In genomic region chr13:12442008-12442587, GRCm38 (mm10) we compare ENCODE assay signal across 9 mouse cellular contexts. TPM values are rescaled to one million over a fixed set of nuclear protein-coding genes. Genes with fewer than 3 reads are reported as not detected.
DNase-seq lines count a peak whose midpoint lies in the region; ATAC-seq and TF ChIP-seq lines count a peak whose summit lies in the region.
"Had no signal": no experiment of that assay in that cellular context is flagged by ENCODE, and none has a peak within 500 bp of the region (broad histone marks: within the 10 kb centered on the region; RNA-seq: fewer than 3 reads in every experiment).

No protein-coding gene starts in this region.

- no peaks in the 10 kb centered on the region for H3K4me1 ChIP-seq in limb, embryonic 14.5 days (ENCODE audit: control insufficient read depth, insufficient read depth, low read length)
- no peaks in the 10 kb centered on the region for H3K4me1 ChIP-seq in limb, embryonic 10.5 days
- no peaks in the 10 kb centered on the region for H3K4me1 ChIP-seq in hindbrain, postnatal 0 days (ENCODE audit: insufficient read depth, low read length)
- peaks cover 5% of the 10 kb centered on the region for H3K4me1 ChIP-seq in lung, embryonic 16.5 days (replicated peaks; ENCODE audit: control insufficient read depth, insufficient read depth, low read length)
- H3K4me1 ChIP-seq in liver, postnatal 0 days (ENCODE audit: insufficient read depth): no peaks in the 10 kb centered on the region
- H3K4me1 ChIP-seq: neural tube, embryonic 12.5 days had no signal

- WGBS in limb, embryonic 14.5 days: 79% methylated on average over 2 of the region's 2 CpGs
- WGBS in limb, embryonic 10.5 days: 80% methylated on average over 2 of the region's 2 CpGs
- 55% methylated on average over 2 of the region's 2 CpGs for WGBS in hindbrain, postnatal 0 days
- 37% methylated on average over 2 of the region's 2 CpGs for WGBS in lung, embryonic 16.5 days
- 73% methylated on average over 2 of the region's 2 CpGs for WGBS in liver, postnatal 0 days (ENCODE audit: insufficient replicate concordance)

- H3K4me2 ChIP-seq in limb, embryonic 14.5 days (replicated peaks; ENCODE audit: low read depth, low read length, severe bottlenecking): no peak overlapping the region
- H3K4me2 ChIP-seq in hindbrain, postnatal 0 days (ENCODE audit: low read depth, low read length): no peak overlapping the region
- H3K4me2 ChIP-seq in lung, embryonic 16.5 days (ENCODE audit: low read depth, low read length): no peak overlapping the region
- H3K4me2 ChIP-seq in liver, postnatal 0 days (ENCODE audit: low read depth, low read length): no peak overlapping the region
- H3K4me2 ChIP-seq: neural tube, embryonic 12.5 days had no signal

- no peak overlapping the region for H3K9ac ChIP-seq in limb, embryonic 14.5 days (ENCODE audit: low read depth, low read length, severe bottlenecking)
- H3K9ac ChIP-seq in hindbrain, postnatal 0 days (replicated peaks; ENCODE audit: low read length): no peak overlapping the region
- H3K9ac ChIP-seq in lung, embryonic 16.5 days (ENCODE audit: low read length): no peak overlapping the region
- H3K9ac ChIP-seq in liver, postnatal 0 days (replicated peaks): no peak overlapping the region
- H3K9ac ChIP-seq: neural tube, embryonic 12.5 days had no signal

- no peak overlapping the region for H3K4me3 ChIP-seq in limb, embryonic 14.5 days (replicated peaks; ENCODE audit: low read length)
- H3K4me3 ChIP-seq in limb, embryonic 10.5 days: no peak overlapping the region
- H3K4me3 ChIP-seq in hindbrain, postnatal 0 days (ENCODE audit: low read length): no peak overlapping the region
- H3K4me3 ChIP-seq in lung, embryonic 16.5 days (ENCODE audit: low read length): no peak overlapping the region
- H3K4me3 ChIP-seq in liver, postnatal 0 days (ENCODE audit: low read depth, low read length): no peak overlapping the region
- H3K4me3 ChIP-seq: neural tube, embryonic 12.5 days had no signal

- H3K9me3 ChIP-seq in limb, embryonic 14.5 days (ENCODE audit: control insufficient read depth, low read length): no peaks in the 10 kb centered on the region
- no peaks in the 10 kb centered on the region for H3K9me3 ChIP-seq in limb, embryonic 10.5 days (replicated peaks)
- H3K9me3 ChIP-seq in hindbrain, postnatal 0 days (ENCODE audit: low read length): no peaks in the 10 kb centered on the region
- H3K9me3 ChIP-seq in lung, embryonic 16.5 days (ENCODE audit: control insufficient read depth, low read length): no peaks in the 10 kb centered on the region
- H3K9me3 ChIP-seq in liver, postnatal 0 days (ENCODE audit: low read length): no peaks in the 10 kb centered on the region
- H3K9me3 ChIP-seq: neural tube, embryonic 12.5 days had no signal

- ATAC-seq in limb, embryonic 14.5 days (ENCODE audit: low FRiP score, low read depth): no peak
- ATAC-seq in hindbrain, postnatal 0 days: peak; percentile 80
- ATAC-seq in lung, embryonic 16.5 days (ENCODE audit: low read depth): peak; percentile 96
- ATAC-seq in liver, postnatal 0 days: no peak

- TF ChIP-seq POLR2A in limb, embryonic 14.5 days (IDR thresholded peaks at IDR 0.05; ENCODE audit: borderline replicate concordance, extremely low read depth, insufficient read depth, insufficient read length): no peak

- no peaks in the 10 kb centered on the region for H3K27me3 ChIP-seq in limb, embryonic 14.5 days (ENCODE audit: control insufficient read depth, insufficient read depth, low read length)
- H3K27me3 ChIP-seq in limb, embryonic 10.5 days (ENCODE audit: low read depth, poor library complexity, severe bottlenecking): no peaks in the 10 kb centered on the region
- no peaks in the 10 kb centered on the region for H3K27me3 ChIP-seq in hindbrain, postnatal 0 days (ENCODE audit: insufficient read depth, low read length)
- no peaks in the 10 kb centered on the region for H3K27me3 ChIP-seq in lung, embryonic 16.5 days (ENCODE audit: control insufficient read depth, insufficient read depth, low read depth, low read length)
- H3K27me3 ChIP-seq in liver, postnatal 0 days (ENCODE audit: insufficient read depth, low read length): no peaks in the 10 kb centered on the region
- H3K27me3 ChIP-seq: neural tube, embryonic 12.5 days had no signal

- TF ChIP-seq EP300 in liver, postnatal 0 days (IDR thresholded peaks at IDR 0.05; ENCODE audit: low read depth): no peak

- peak; percentile 5 for DNase-seq in limb, embryonic 14.5 days (ENCODE audit: low spot score)
- no peak for DNase-seq in limb, embryonic 10.5 days (ENCODE audit: low spot score)
- DNase-seq in frontal cortex, adult 2 months (ENCODE audit: extremely low spot score in 1 of 2, low spot score in 1 of 2): peak; percentile 44 to 65
- peak; percentile 73 for DNase-seq in hindbrain, postnatal 0 days (ENCODE audit: low spot score)
- no peak for DNase-seq in liver, postnatal 0 days
- DNase-seq in cerebellum, adult 8-10 months: no peak
- no peak for DNase-seq in embryo, embryonic 10 days (ENCODE audit: low spot score)

- peaks cover 40% of the 10 kb centered on the region for H3K36me3 ChIP-seq in limb, embryonic 14.5 days (ENCODE audit: control insufficient read depth, insufficient read depth, low read length)
- H3K36me3 ChIP-seq in limb, embryonic 10.5 days: peaks cover 43% of the 10 kb centered on the region
- peaks cover 38% of the 10 kb centered on the region for H3K36me3 ChIP-seq in hindbrain, postnatal 0 days (ENCODE audit: insufficient read depth, low read length)
- peaks cover 29% of the 10 kb centered on the region for H3K36me3 ChIP-seq in lung, embryonic 16.5 days (ENCODE audit: control insufficient read depth, insufficient read depth, low read length)
- peaks cover 66% of the 10 kb centered on the region for H3K36me3 ChIP-seq in liver, postnatal 0 days (replicated peaks; ENCODE audit: insufficient read depth, low read length)

- TF ChIP-seq CTCF in hindbrain, postnatal 0 days (IDR thresholded peaks at IDR 0.05; ENCODE audit: low read depth): no peak
- TF ChIP-seq CTCF in liver, postnatal 0 days (IDR thresholded peaks at IDR 0.05; ENCODE audit: low read depth): no peak

- H3K27ac ChIP-seq in limb, embryonic 14.5 days (replicated peaks; ENCODE audit: low read depth, low read length): no peak overlapping the region
- H3K27ac ChIP-seq in limb, embryonic 10.5 days: no peak overlapping the region
- H3K27ac ChIP-seq in hindbrain, postnatal 0 days: no peak overlapping the region
- H3K27ac ChIP-seq in lung, embryonic 16.5 days (ENCODE audit: low read length): 0 out of 2 replicates have a peak overlapping the region, but pooled peaks have one; percentile 4
- no peak overlapping the region for H3K27ac ChIP-seq in liver, postnatal 0 days (ENCODE audit: low read depth)
- H3K27ac ChIP-seq: neural tube, embryonic 12.5 days had no signal

RNA-seq across cellular contexts. Expression of gene Lgals8, which starts 22.6 kb away (rescaled TPM):
- polyA plus RNA-seq in limb, embryonic 14.5 days (2012; rRNA removed): 27.5 and 29.1 TPM in 2 replicates
- 19.9 and 21.6 TPM in 2 replicates for polyA plus RNA-seq in limb, embryonic 14.5 days (2014; fragmentation: Nextera tagmentation; extraction: Ambion mirVana)
- polyA plus RNA-seq in limb, embryonic 10.5 days (2016; fragmentation: Nextera tagmentation; extraction: Ambion mirVana): 5.6 and 10.6 TPM in 2 replicates
- polyA plus RNA-seq in frontal cortex, adult 2 months (2012; rRNA removed): 34.7 and 39.5 TPM in 2 replicates
- total RNA-seq in hindbrain, postnatal 0 days (2014; rRNA removed): 19.6 and 20.1 TPM in 2 replicates
- polyA plus RNA-seq in hindbrain, postnatal 0 days (2015; fragmentation: Nextera tagmentation; extraction: Ambion mirVana): 28.6 and 30.0 TPM in 2 replicates
- polyA plus RNA-seq in lung, embryonic 16.5 days (2015; fragmentation: Nextera tagmentation; extraction: Ambion mirVana): 31.5 and 34.5 TPM in 2 replicates
- polyA plus RNA-seq in liver, postnatal 0 days (2015; fragmentation: Nextera tagmentation; extraction: Ambion mirVana): 16.2 and 16.5 TPM in 2 replicates

RNA-seq across cellular contexts. Expression of gene Heatr1, which starts 47.3 kb away (rescaled TPM):
- polyA plus RNA-seq in limb, embryonic 14.5 days (2012; rRNA removed): 26.1 and 29.9 TPM in 2 replicates
- polyA plus RNA-seq in limb, embryonic 14.5 days (2014; fragmentation: Nextera tagmentation; extraction: Ambion mirVana): 21.3 and 25.0 TPM in 2 replicates
- polyA plus RNA-seq in limb, embryonic 10.5 days (2016; fragmentation: Nextera tagmentation; extraction: Ambion mirVana): 39.1 and 39.8 TPM in 2 replicates
- polyA plus RNA-seq in frontal cortex, adult 2 months (2012; rRNA removed): 21.7 and 24.8 TPM in 2 replicates
- total RNA-seq in hindbrain, postnatal 0 days (2014; rRNA removed): 12.4 and 14.2 TPM in 2 replicates
- 5.9 and 6.4 TPM in 2 replicates for polyA plus RNA-seq in hindbrain, postnatal 0 days (2015; fragmentation: Nextera tagmentation; extraction: Ambion mirVana)
- 12.1 and 14.6 TPM in 2 replicates for polyA plus RNA-seq in lung, embryonic 16.5 days (2015; fragmentation: Nextera tagmentation; extraction: Ambion mirVana)
- polyA plus RNA-seq in liver, postnatal 0 days (2015; fragmentation: Nextera tagmentation; extraction: Ambion mirVana): 5.0 and 5.4 TPM in 2 replicates

Comparison
In these comparisons a context has a peak if more than half of its experiments do, and no peak if none do; other contexts are left out.
1. DNase-seq: peak in limb, embryonic 14.5 days (single experiment), frontal cortex, adult 2 months (2 of 2) and hindbrain, postnatal 0 days (single experiment); none in limb, embryonic 10.5 days (single experiment), liver, postnatal 0 days (single experiment), cerebellum, adult 8-10 months (single experiment) and embryo, embryonic 10 days (single experiment).
2. ATAC-seq: peak in hindbrain, postnatal 0 days (single experiment) and lung, embryonic 16.5 days (single experiment); none in limb, embryonic 14.5 days (single experiment) and liver, postnatal 0 days (single experiment).